Mouse (Mus musculus): ENCODE data around the gene Zup1. TPM values are rescaled to one million over a fixed set of nuclear protein-coding genes. Genes with fewer than 3 reads are reported as not detected.
"Not testable (repeated sequence)": the region's sequence is repeated elsewhere in the genome, so short reads cannot be mapped to it uniquely, and the experiment has no call there.

The Zup1 gene
- polyA plus RNA-seq (2012; rRNA removed) = 0.84 and 2.4 TPM in 2 replicates

GRCm38 (mm10) chr10:33950803-33951583, at the start of gene Zup1:
Gene Zup1, minus strand, starts transcription at chr10:33951269.
- under 1% methylated on average over 42 of the region's 42 CpGs for WGBS
- no peak for TF ChIP-seq CTCF (IDR thresholded peaks at IDR 0.05; ENCODE audit: extremely low read depth, insufficient read length, insufficient replicate concordance, low read depth, low read length)
- TF ChIP-seq POLR2A (IDR thresholded peaks at IDR 0.05; ENCODE audit: low read depth, low read length) = peak; percentile 79
- Histone ChIP-seq H3K27me3 (ENCODE audit: control insufficient read depth, insufficient read depth, low read length) (no peaks in the 10 kb centered on the region), H3K36me3 (ENCODE audit: control insufficient read depth, insufficient read depth, low read length) (peaks cover 17% of the 10 kb centered on the region), H3K4me3 (ENCODE audit: low read depth, low read length) (peak within 1 kb of the TSS; percentile 100), H3K4me1 (ENCODE audit: control insufficient read depth, insufficient read depth, insufficient read length, low read length) (no peaks in the 10 kb centered on the region; the same call in 1 of the 2 replicates), H3K27ac (ENCODE audit: insufficient read depth, low read depth, low read length) (peak within 1 kb of the TSS; percentile 86)

- peaks cover 42% of the 10 kb centered on the region for H3K36me3 ChIP-seq (ENCODE audit: control insufficient read depth, insufficient read depth, low read length)
- H3K4me3 ChIP-seq (ENCODE audit: low read depth, low read length) = no peak overlapping the region
- H3K4me1 ChIP-seq (ENCODE audit: control insufficient read depth, insufficient read depth, insufficient read length, low read length) = no peaks in the 10 kb centered on the region
- H3K27me3 ChIP-seq (ENCODE audit: control insufficient read depth, insufficient read depth, low read length) = no peaks in the 10 kb centered on the region
- no peak overlapping the region for H3K27ac ChIP-seq (ENCODE audit: insufficient read depth, low read depth, low read length)
- TF ChIP-seq POLR2A (IDR thresholded peaks at IDR 0.05; ENCODE audit: low read depth, low read length) = no peak
- no peak for TF ChIP-seq CTCF (IDR thresholded peaks at IDR 0.05; ENCODE audit: extremely low read depth, insufficient read length, insufficient replicate concordance, low read depth, low read length)
Measured at GRCm38 (mm10) chr10:33998397-33998796, 47.3 kb upstream of the Zup1 start.

- 93% methylated on average over 6 of the region's 8 CpGs for WGBS
- H3K36me3 ChIP-seq (ENCODE audit: control insufficient read depth, insufficient read depth, low read length) = peaks cover 38% of the 10 kb centered on the region
Measured at GRCm38 (mm10) chr10:33996686-33997085, 45.6 kb upstream of the Zup1 start.

GRCm38 (mm10) chr10:33986771-33987170, 35.7 kb upstream of the Zup1 start:
- TF ChIP-seq POLR2A (IDR thresholded peaks at IDR 0.05; ENCODE audit: low read depth, low read length) (no peak), CTCF (IDR thresholded peaks at IDR 0.05; ENCODE audit: extremely low read depth, insufficient read length, insufficient replicate concordance, low read depth, low read length) (peak; percentile 39; the same call in 1 of the 2 replicates)
- 15% methylated on average over 4 of the region's 4 CpGs for WGBS
- H3K4me3 ChIP-seq (ENCODE audit: low read depth, low read length) = no peak overlapping the region
- H3K36me3 ChIP-seq (ENCODE audit: control insufficient read depth, insufficient read depth, low read length) = peaks cover 2% of the 10 kb centered on the region; the same call in 1 of the 2 replicates
- H3K27me3 ChIP-seq (ENCODE audit: control insufficient read depth, insufficient read depth, low read length) = no peaks in the 10 kb centered on the region
- no peaks in the 10 kb centered on the region for H3K4me1 ChIP-seq (ENCODE audit: control insufficient read depth, insufficient read depth, insufficient read length, low read length)
- H3K27ac ChIP-seq (ENCODE audit: insufficient read depth, low read depth, low read length) = no peak overlapping the region

More at GRCm38 (mm10) chr10:33996686-33997085, 45.6 kb upstream of the Zup1 start:
- not testable (repeated sequence) for H3K4me1 ChIP-seq (ENCODE audit: control insufficient read depth, insufficient read depth, insufficient read length, low read length); H3K27me3 ChIP-seq (ENCODE audit: control insufficient read depth, insufficient read depth, low read length); H3K4me3 ChIP-seq (ENCODE audit: low read depth, low read length); H3K27ac ChIP-seq (ENCODE audit: insufficient read depth, low read depth, low read length)

GRCm38 (mm10) chr10:33974781-33975494, 23.9 kb upstream of the Zup1 start:
- H3K27ac ChIP-seq (ENCODE audit: insufficient read depth, low read depth, low read length) = no peak overlapping the region
- no peaks in the 10 kb centered on the region for H3K4me1 ChIP-seq (ENCODE audit: control insufficient read depth, insufficient read depth, insufficient read length, low read length)
- no peaks in the 10 kb centered on the region for H3K36me3 ChIP-seq (ENCODE audit: control insufficient read depth, insufficient read depth, low read length)
- H3K27me3 ChIP-seq (ENCODE audit: control insufficient read depth, insufficient read depth, low read length) = no peaks in the 10 kb centered on the region
- no peak overlapping the region for H3K4me3 ChIP-seq (ENCODE audit: low read depth, low read length)
- TF ChIP-seq CTCF (IDR thresholded peaks at IDR 0.05; ENCODE audit: extremely low read depth, insufficient read length, insufficient replicate concordance, low read depth, low read length) (no peak), POLR2A (IDR thresholded peaks at IDR 0.05; ENCODE audit: low read depth, low read length) (no peak)
- WGBS = 87% methylated on average over 7 of the region's 7 CpGs

GRCm38 (mm10) chr10:33952509-33952908, 1.4 kb upstream of the Zup1 start:
- no peak overlapping the region for H3K27ac ChIP-seq (ENCODE audit: insufficient read depth, low read depth, low read length)
- WGBS = 82% methylated on average over 3 of the region's 3 CpGs
- H3K4me1 ChIP-seq (ENCODE audit: control insufficient read depth, insufficient read depth, insufficient read length, low read length) = no peaks in the 10 kb centered on the region; the same call in 1 of the 2 replicates
- peaks cover 15% of the 10 kb centered on the region for H3K36me3 ChIP-seq (ENCODE audit: control insufficient read depth, insufficient read depth, low read length)
- no peaks in the 10 kb centered on the region for H3K27me3 ChIP-seq (ENCODE audit: control insufficient read depth, insufficient read depth, low read length)
- TF ChIP-seq CTCF (IDR thresholded peaks at IDR 0.05; ENCODE audit: extremely low read depth, insufficient read length, insufficient replicate concordance, low read depth, low read length) = no peak
- no peak for TF ChIP-seq POLR2A (IDR thresholded peaks at IDR 0.05; ENCODE audit: low read depth, low read length)
- no peak overlapping the region for H3K4me3 ChIP-seq (ENCODE audit: low read depth, low read length)

- Histone ChIP-seq H3K4me3 (ENCODE audit: low read depth, low read length) (no peak overlapping the region), H3K27ac (ENCODE audit: insufficient read depth, low read depth, low read length) (no peak overlapping the region), H3K4me1 (ENCODE audit: control insufficient read depth, insufficient read depth, insufficient read length, low read length) (peaks cover 7% of the 10 kb centered on the region; the same call in 1 of the 2 replicates), H3K27me3 (ENCODE audit: control insufficient read depth, insufficient read depth, low read length) (no peaks in the 10 kb centered on the region), H3K36me3 (ENCODE audit: control insufficient read depth, insufficient read depth, low read length) (peaks cover 37% of the 10 kb centered on the region)
- WGBS = 86% methylated on average over 2 of the region's 2 CpGs
- TF ChIP-seq CTCF (IDR thresholded peaks at IDR 0.05; ENCODE audit: extremely low read depth, insufficient read length, insufficient replicate concordance, low read depth, low read length) = no peak
- TF ChIP-seq POLR2A (IDR thresholded peaks at IDR 0.05; ENCODE audit: low read depth, low read length) = no peak
Measured at GRCm38 (mm10) chr10:33946336-33946735, 4.7 kb downstream of the Zup1 start.
